Mouse (Mus musculus) stomach, postnatal 0 days (tissue): ENCODE measurements around the gene Slc25a53. TPM values are rescaled to one million over a fixed set of nuclear protein-coding genes. Genes with fewer than 3 reads are reported as not detected.
A peak's percentile ranks its signal among the peaks of the same experiment; 100 is the strongest.

Experiments used
- ATAC-seq: fragments of 200-750 bp; cut with Nextera tagmentation; 2 replicates; pipeline ENCODE4 v1.8.0; 2017; ENCODE audit not compliant: low FRiP score, low TSS enrichment
- DNase-seq: peaks from one replicate; pipeline ENCODE4 v3.0.0-alpha.2; 2016; ENCODE audit warnings: low spot score
- H3K27ac ChIP-seq: fragments of 300-500 bp; sonication (generic); replicated peaks from 2 replicates; pipeline ENCODE4 v1.5.1; 2014; ENCODE audit warnings: mild to moderate bottlenecking, control low read depth
- H3K27me3 ChIP-seq: fragments of 300-500 bp; sonication (generic); 2 replicates; pipeline ENCODE4 v1.6.1; 2014; ENCODE audit warnings: low read length; ENCODE audit not compliant: control insufficient read depth, insufficient read depth
- H3K36me3 ChIP-seq: fragments of 300-500 bp; sonication (generic); 2 replicates; pipeline ENCODE4 v1.6.1; 2014; ENCODE audit warnings: low read length, mixed read lengths; ENCODE audit not compliant: control insufficient read depth, insufficient read depth
- H3K4me1 ChIP-seq: fragments of 300-500 bp; sonication (generic); replicated peaks from 2 replicates; pipeline ENCODE4 v1.6.1; 2014; ENCODE audit warnings: antibody characterized with exemption; ENCODE audit not compliant: control insufficient read depth, insufficient read depth
- H3K4me2 ChIP-seq: fragments of 300-500 bp; sonication (generic); replicated peaks from 2 replicates; pipeline ENCODE4 v1.6.1; 2014; ENCODE audit warnings: low read depth, mild to moderate bottlenecking, control low read depth, moderate library complexity
- H3K4me3 ChIP-seq: fragments of 300-500 bp; sonication (generic); 2 replicates; pipeline ENCODE4 v1.5.1; 2014; ENCODE audit warnings: low read depth, low read length, control low read depth
- H3K9ac ChIP-seq: fragments of 300-500 bp; sonication (generic); 2 replicates; pipeline ENCODE4 v1.6.1; 2014; ENCODE audit warnings: mild to moderate bottlenecking, low read length, control low read depth, mixed read lengths
- H3K9me3 ChIP-seq: fragments of 300-500 bp; sonication (generic); 2 replicates; pipeline ENCODE4 v1.6.1; 2016; ENCODE audit warnings: low read length; ENCODE audit not compliant: control insufficient read depth
- CTCF ChIP-seq: IDR thresholded peaks from 2 replicates; pipeline ENCODE4 v1.5.1; 2016; ENCODE audit warnings: antibody characterized with exemption, low read depth, mild to moderate bottlenecking, moderate library complexity
- EP300 ChIP-seq: optimal IDR thresholded peaks from 2 replicates; pipeline ENCODE3; 2016; ENCODE audit warnings: antibody characterized with exemption
- WGBS: fragments of 180-500 bp; shearing (Covaris S2); extraction: QIAGEN DNeasy Blood & Tissue Kit; methylation state at CpG from one replicate; pipeline ENCODE4 v1.1.7; 2014; 5-methylcytosine and 5-hydroxymethylcytosine counted together
- polyA plus RNA-seq: library from polyadenylated mRNA; unstranded; fragments of >200 nt; fragmentation: Nextera tagmentation; extraction: Ambion mirVana; gene quantifications from 2 replicates; pipeline ENCODE4 v1.2.1, GENCODE M21; 2015

Gene Slc25a53
- polyA plus RNA-seq: 4.2 and 4.8 TPM in 2 replicates

GRCm38 (mm10) chrX:137038000-137038483 is at the start of gene Slc25a53:
Gene Slc25a53 (minus strand): TSS chrX:137038302.
- Histone ChIP-seq H3K4me3 (peak within 1 kb of the TSS; percentile 51), H3K9me3 (no peaks in the 10 kb centered on the region), H3K4me1 (no peaks in the 10 kb centered on the region), H3K4me2 (peak within 1 kb of the TSS; percentile 57), H3K9ac (peak within 1 kb of the TSS; percentile 61), H3K27me3 (no peaks in the 10 kb centered on the region), H3K36me3 (no peaks in the 10 kb centered on the region), H3K27ac (peak within 1 kb of the TSS; percentile 87)
- WGBS: 22% methylated on average over 31 of the region's 31 CpGs
- DNase-seq (peak; percentile 80), ATAC-seq (peak; percentile 92)
- TF ChIP-seq CTCF (no peak), EP300 (no peak)

- Histone ChIP-seq H3K36me3 (no peaks in the 10 kb centered on the region), H3K4me1 (no peaks in the 10 kb centered on the region), H3K4me2 (no peak overlapping the region), H3K9ac (no peak overlapping the region), H3K4me3 (no peak overlapping the region), H3K27me3 (no peaks in the 10 kb centered on the region), H3K9me3 (no peaks in the 10 kb centered on the region), H3K27ac (no peak overlapping the region)
- ATAC-seq: no peak
- DNase-seq: no peak
- TF ChIP-seq EP300 (no peak), CTCF (no peak)
- WGBS: 80% methylated on average over 9 of the region's 9 CpGs
Measured at GRCm38 (mm10) chrX:137063202-137063601, 25.1 kb upstream of the Slc25a53 start.

- peak; percentile 83 for DNase-seq
- TF ChIP-seq EP300: no peak
- peak; percentile 70 for TF ChIP-seq CTCF
- Histone ChIP-seq H3K27ac (no peak within 1 kb of the TSS), H3K27me3 (no peaks in the 10 kb centered on the region), H3K9ac (peak within 1 kb of the TSS; percentile 63), H3K4me2 (peak within 1 kb of the TSS; percentile 71), H3K4me1 (no peaks in the 10 kb centered on the region), H3K36me3 (no peaks in the 10 kb centered on the region), H3K4me3 (peak within 1 kb of the TSS; percentile 58), H3K9me3 (no peaks in the 10 kb centered on the region)
- WGBS: 17% methylated on average over 23 of the region's 62 CpGs
- peak; percentile 98 for ATAC-seq
Measured at GRCm38 (mm10) chrX:137049425-137050225, 11.5 kb upstream of the Slc25a53 start, which contains the start of gene Fam199x. Gene Fam199x (plus strand): TSS chrX:137049594.

GRCm38 (mm10) chrX:137049060-137049424 is 10.9 kb upstream of the Slc25a53 start:
- Histone ChIP-seq H3K36me3 (no peaks in the 10 kb centered on the region), H3K4me1 (no peaks in the 10 kb centered on the region), H3K4me3 (peak overlapping the region; percentile 58), H3K27me3 (no peaks in the 10 kb centered on the region), H3K4me2 (peak overlapping the region; percentile 71), H3K9ac (no peak overlapping the region), H3K27ac (no peak overlapping the region), H3K9me3 (no peaks in the 10 kb centered on the region)
- TF ChIP-seq CTCF (no peak), EP300 (no peak)
- ATAC-seq: peak; percentile 38; the same call in 1 of the 2 replicates
- 18% methylated on average over 9 of the region's 11 CpGs for WGBS
- no peak for DNase-seq

GRCm38 (mm10) chrX:137038502-137038901 is 400 bp upstream of the Slc25a53 start:
- Histone ChIP-seq H3K4me3 (peak overlapping the region; percentile 51), H3K9ac (peak overlapping the region; percentile 61; the same call in 1 of the 2 replicates)
- WGBS: 37% methylated on average over 7 of the region's 7 CpGs

More at GRCm38 (mm10) chrX:137038502-137038901, 400 bp upstream of the Slc25a53 start:
- no peaks in the 10 kb centered on the region for H3K4me1 ChIP-seq
- TF ChIP-seq CTCF (no peak), EP300 (no peak)
- peak overlapping the region; percentile 87 for H3K27ac ChIP-seq
- H3K4me2 ChIP-seq: peak overlapping the region; percentile 44
- ATAC-seq (no peak), DNase-seq (no peak)
- H3K36me3 ChIP-seq: no peaks in the 10 kb centered on the region
- no peaks in the 10 kb centered on the region for H3K9me3 ChIP-seq
- no peaks in the 10 kb centered on the region for H3K27me3 ChIP-seq
